Mouse (Mus musculus): Measurements from ENCODE around the gene Slc30a10. TPM values are rescaled to one million over a fixed set of nuclear protein-coding genes. Genes with fewer than 3 reads are reported as not detected.
A peak's percentile ranks its signal among the peaks of the same experiment; 100 is the strongest.

The Slc30a10 gene
- polyA plus RNA-seq, 1 experiment from 2014 or later, result 0.24 TPM

GRCm38 (mm10) chr1:185490603-185491002 is 36.0 kb downstream of the Slc30a10 start:
- no peak overlapping the region for H3K4me3 ChIP-seq
- H3K27ac ChIP-seq (replicated peaks), result no peak overlapping the region
- H3K9me3 ChIP-seq, result no peaks in the 10 kb centered on the region
- no peaks in the 10 kb centered on the region; the same call in none of the 2 replicates for H3K27me3 ChIP-seq (replicated peaks)
- peaks cover 4% of the 10 kb centered on the region; the same call in 1 of the 2 replicates for H3K4me1 ChIP-seq
- ATAC-seq (ENCODE audit: extremely low read depth, insufficient number of reproducible peaks, low FRiP score, low TSS enrichment), result no peak
- H3K4me2 ChIP-seq, result no peak overlapping the region
- no peaks in the 10 kb centered on the region for H3K36me3 ChIP-seq
- no peak overlapping the region for H3K9ac ChIP-seq
- WGBS, result 91% methylated on average over 2 of the region's 2 CpGs

- Histone ChIP-seq H3K36me3 (no peaks in the 10 kb centered on the region), H3K27me3 (replicated peaks) (no peaks in the 10 kb centered on the region; the same call in 1 of the 2 replicates), H3K4me2 (no peak overlapping the region), H3K9ac (no peak overlapping the region), H3K27ac (replicated peaks) (no peak overlapping the region), H3K4me1 (peaks cover 4% of the 10 kb centered on the region; the same call in 1 of the 2 replicates), H3K9me3 (no peaks in the 10 kb centered on the region), H3K4me3 (no peak overlapping the region)
- no peak for ATAC-seq (ENCODE audit: extremely low read depth, insufficient number of reproducible peaks, low FRiP score, low TSS enrichment)
- 53% methylated on average over 4 of the region's 4 CpGs for WGBS
Measured at GRCm38 (mm10) chr1:185493439-185494034, 38.9 kb downstream of the Slc30a10 start.

GRCm38 (mm10) chr1:185496791-185497460 is 42.3 kb downstream of the Slc30a10 start:
- 71% methylated on average over 14 of the region's 14 CpGs for WGBS
- no peaks in the 10 kb centered on the region for H3K4me1 ChIP-seq
- ATAC-seq (ENCODE audit: extremely low read depth, insufficient number of reproducible peaks, low FRiP score, low TSS enrichment), result no peak

GRCm38 (mm10) chr1:185500602-185501001 is 46.0 kb downstream of the Slc30a10 start:
- H3K9me3 ChIP-seq, result no peaks in the 10 kb centered on the region
- no peak overlapping the region for H3K27ac ChIP-seq (replicated peaks)
- no peak overlapping the region for H3K4me2 ChIP-seq
- no peaks in the 10 kb centered on the region for H3K27me3 ChIP-seq (replicated peaks)
- no peak overlapping the region for H3K4me3 ChIP-seq
- no peaks in the 10 kb centered on the region for H3K36me3 ChIP-seq
- H3K9ac ChIP-seq, result no peak overlapping the region
- ATAC-seq (ENCODE audit: extremely low read depth, insufficient number of reproducible peaks, low FRiP score, low TSS enrichment), result no peak
- WGBS, result 77% methylated on average over 7 of the region's 7 CpGs
- H3K4me1 ChIP-seq, result no peaks in the 10 kb centered on the region

More at GRCm38 (mm10) chr1:185496791-185497460, 42.3 kb downstream of the Slc30a10 start:
- no peaks in the 10 kb centered on the region for H3K9me3 ChIP-seq
- H3K4me2 ChIP-seq, result no peak overlapping the region
- no peaks in the 10 kb centered on the region for H3K27me3 ChIP-seq (replicated peaks)
- H3K9ac ChIP-seq, result no peak overlapping the region
- no peaks in the 10 kb centered on the region for H3K36me3 ChIP-seq
- H3K27ac ChIP-seq (replicated peaks), result no peak overlapping the region
- H3K4me3 ChIP-seq, result no peak overlapping the region

- no peak for ATAC-seq (ENCODE audit: extremely low read depth, insufficient number of reproducible peaks, low FRiP score, low TSS enrichment)
Measured at GRCm38 (mm10) chr1:185501801-185502340, 47.2 kb downstream of the Slc30a10 start.

GRCm38 (mm10) chr1:185502550-185502949 is 47.9 kb downstream of the Slc30a10 start:
- no peak overlapping the region for H3K4me3 ChIP-seq
- H3K9me3 ChIP-seq, result no peaks in the 10 kb centered on the region
- no peak overlapping the region for H3K27ac ChIP-seq (replicated peaks)
- H3K4me2 ChIP-seq, result no peak overlapping the region
- H3K27me3 ChIP-seq (replicated peaks), result no peaks in the 10 kb centered on the region
- H3K4me1 ChIP-seq, result no peaks in the 10 kb centered on the region
- no peak overlapping the region for H3K9ac ChIP-seq
- 57% methylated on average over 6 of the region's 6 CpGs for WGBS
- no peaks in the 10 kb centered on the region for H3K36me3 ChIP-seq
- ATAC-seq (ENCODE audit: extremely low read depth, insufficient number of reproducible peaks, low FRiP score, low TSS enrichment), result no peak

More at GRCm38 (mm10) chr1:185501801-185502340, 47.2 kb downstream of the Slc30a10 start:
- no peak overlapping the region for H3K4me3 ChIP-seq
- no peak overlapping the region for H3K4me2 ChIP-seq
- H3K27me3 ChIP-seq (replicated peaks), result no peaks in the 10 kb centered on the region
- no peaks in the 10 kb centered on the region for H3K9me3 ChIP-seq
- no peaks in the 10 kb centered on the region for H3K36me3 ChIP-seq
- no peak overlapping the region for H3K27ac ChIP-seq (replicated peaks)
- 30% methylated on average over 10 of the region's 10 CpGs for WGBS
- H3K4me1 ChIP-seq, result no peaks in the 10 kb centered on the region
- H3K9ac ChIP-seq, result no peak overlapping the region

- Histone ChIP-seq H3K27me3 (replicated peaks) (no peaks in the 10 kb centered on the region), H3K4me1 (no peaks in the 10 kb centered on the region), H3K4me3 (no peak overlapping the region), H3K9me3 (no peaks in the 10 kb centered on the region), H3K4me2 (no peak overlapping the region), H3K36me3 (no peaks in the 10 kb centered on the region), H3K9ac (no peak overlapping the region), H3K27ac (replicated peaks) (no peak overlapping the region)
- 65% methylated on average over 3 of the region's 3 CpGs for WGBS
- ATAC-seq (ENCODE audit: extremely low read depth, insufficient number of reproducible peaks, low FRiP score, low TSS enrichment), result no peak
Measured at GRCm38 (mm10) chr1:185509042-185509441, 54.4 kb downstream of the Slc30a10 start.

GRCm38 (mm10) chr1:185511306-185511705 is 56.7 kb downstream of the Slc30a10 start:
- no peaks in the 10 kb centered on the region for H3K27me3 ChIP-seq (replicated peaks)
- WGBS, result 86% methylated on average over 5 of the region's 5 CpGs
- H3K4me1 ChIP-seq, result no peaks in the 10 kb centered on the region; the same call in 1 of the 2 replicates
- no peak overlapping the region for H3K4me3 ChIP-seq
- H3K27ac ChIP-seq (replicated peaks), result no peak overlapping the region
- no peak overlapping the region for H3K4me2 ChIP-seq
- H3K36me3 ChIP-seq, result no peaks in the 10 kb centered on the region
- H3K9me3 ChIP-seq, result no peaks in the 10 kb centered on the region
- no peak overlapping the region for H3K9ac ChIP-seq
- no peak for ATAC-seq (ENCODE audit: extremely low read depth, insufficient number of reproducible peaks, low FRiP score, low TSS enrichment)

GRCm38 (mm10) chr1:185515526-185515979 is 60.9 kb downstream of the Slc30a10 start:
- ATAC-seq (ENCODE audit: extremely low read depth, insufficient number of reproducible peaks, low FRiP score, low TSS enrichment), result peak; percentile 52; the same call in 1 of the 2 replicates
- peak overlapping the region; percentile 29 for H3K4me3 ChIP-seq
- no peak overlapping the region for H3K27ac ChIP-seq (replicated peaks)
- no peaks in the 10 kb centered on the region for H3K27me3 ChIP-seq (replicated peaks)
- H3K9me3 ChIP-seq, result no peaks in the 10 kb centered on the region
- peak overlapping the region; percentile 56 for H3K9ac ChIP-seq
- WGBS, result 27% methylated on average over 12 of the region's 14 CpGs
- H3K36me3 ChIP-seq, result no peaks in the 10 kb centered on the region
- H3K4me2 ChIP-seq, result peak overlapping the region; percentile 61
- H3K4me1 ChIP-seq, result peaks cover 7% of the 10 kb centered on the region

- Histone ChIP-seq H3K36me3 (no peaks in the 10 kb centered on the region), H3K27me3 (replicated peaks) (no peaks in the 10 kb centered on the region), H3K4me1 (peaks cover 7% of the 10 kb centered on the region), H3K9ac (no peak overlapping the region), H3K4me3 (peak overlapping the region; percentile 29), H3K27ac (replicated peaks) (no peak overlapping the region), H3K4me2 (peak overlapping the region; percentile 61), H3K9me3 (no peaks in the 10 kb centered on the region)
- WGBS, result 48% methylated on average over 10 of the region's 10 CpGs
- ATAC-seq (ENCODE audit: extremely low read depth, insufficient number of reproducible peaks, low FRiP score, low TSS enrichment), result no peak
Measured at GRCm38 (mm10) chr1:185516041-185516440, 61.4 kb downstream of the Slc30a10 start.

- peaks cover 7% of the 10 kb centered on the region for H3K4me1 ChIP-seq
- H3K9ac ChIP-seq, result no peak overlapping the region
- no peaks in the 10 kb centered on the region for H3K9me3 ChIP-seq
- no peak overlapping the region for H3K27ac ChIP-seq (replicated peaks)
- no peaks in the 10 kb centered on the region for H3K27me3 ChIP-seq (replicated peaks)
- H3K4me3 ChIP-seq, result no peak overlapping the region
- H3K4me2 ChIP-seq, result no peak overlapping the region
- no peaks in the 10 kb centered on the region for H3K36me3 ChIP-seq
- WGBS, result 3% methylated on average over 3 of the region's 5 CpGs
- ATAC-seq (ENCODE audit: extremely low read depth, insufficient number of reproducible peaks, low FRiP score, low TSS enrichment), result no peak
Measured at GRCm38 (mm10) chr1:185517566-185517965, 62.9 kb downstream of the Slc30a10 start.
